Mouse (Mus musculus) small intestine, adult 2 months (tissue): ENCODE data around the gene Plxnc1.

Experiments
- CTCF ChIP-seq: fragments of 200-500 bp; IDR thresholded peaks from 2 replicates; pipeline ENCODE4 v1.5.1; 2012; ENCODE audit warnings: low read depth, mild to moderate bottlenecking, control low read depth, inconsistent platforms, low read length, moderate library complexity, mixed read lengths; ENCODE audit not compliant: insufficient replicate concordance, insufficient read length; ENCODE audit errors: extremely low read depth
- POLR2A ChIP-seq: fragments of 200-500 bp; IDR thresholded peaks from 2 replicates; pipeline ENCODE4 v1.6.1; 2012; ENCODE audit warnings: low read depth, mild to moderate bottlenecking, control low read depth, inconsistent platforms, low read length, moderate library complexity

GRCm38 (mm10) chr10:94976329-94976728 lies 31.7 kb upstream of the Plxnc1 start:
- TF ChIP-seq POLR2A (no peak), CTCF (peak; percentile 45; the same call in 1 of the 2 replicates)
